Mouse (Mus musculus) urinary bladder, postnatal 4 days (tissue): ENCODE measurements around the gene Cul3.
"Not testable (repeated sequence)": the region's sequence is repeated elsewhere in the genome, so short reads cannot be mapped to it uniquely, and the experiment has no call there.

Experiments used
- DNase-seq, 2 experiments: peaks; one replicate each; pipeline ENCODE4 v3.0.0; 2021 to 2022; ENCODE audit warnings: low spot score in 2 of 2

Gene Cul3

GRCm38 (mm10) chr1:80340436-80341376 is at the start of gene Cul3:
Cul3 (minus strand) TSS chr1:80340480.
- peak; percentile 94 to 98 for DNase-seq

- no peak for DNase-seq
Observed at GRCm38 (mm10) chr1:80389518-80389917, 49.2 kb upstream of the Cul3 start.

- no peak for DNase-seq
Observed at GRCm38 (mm10) chr1:80383613-80384589, 43.6 kb upstream of the Cul3 start.

GRCm38 (mm10) chr1:80382928-80383327 is 42.6 kb upstream of the Cul3 start:
- DNase-seq = no peak

GRCm38 (mm10) chr1:80381302-80381701 is 41.0 kb upstream of the Cul3 start:
- no peak for DNase-seq

GRCm38 (mm10) chr1:80372010-80372409 is 31.7 kb upstream of the Cul3 start:
- no peak for DNase-seq

- DNase-seq = no peak
Observed at GRCm38 (mm10) chr1:80371189-80371889, 31.1 kb upstream of the Cul3 start.

GRCm38 (mm10) chr1:80363486-80363885 is 23.2 kb upstream of the Cul3 start:
- no peak for DNase-seq

GRCm38 (mm10) chr1:80362946-80363345 is 22.7 kb upstream of the Cul3 start:
- DNase-seq = no peak

GRCm38 (mm10) chr1:80362400-80362799 is 22.1 kb upstream of the Cul3 start:
- DNase-seq = no peak

GRCm38 (mm10) chr1:80361771-80362170 is 21.5 kb upstream of the Cul3 start:
- not testable (repeated sequence) for DNase-seq

GRCm38 (mm10) chr1:80360038-80360608 is 19.8 kb upstream of the Cul3 start:
- DNase-seq = no peak

- peak; percentile 65 to 67 for DNase-seq
Observed at GRCm38 (mm10) chr1:80340061-80340435, 232 bp downstream of the Cul3 start.

- DNase-seq = no peak
Observed at GRCm38 (mm10) chr1:80339425-80340021, 757 bp downstream of the Cul3 start.

GRCm38 (mm10) chr1:80338398-80338797 is 1.9 kb downstream of the Cul3 start:
- no peak for DNase-seq

- DNase-seq = no peak
Observed at GRCm38 (mm10) chr1:80335726-80336368, 4.4 kb downstream of the Cul3 start.

GRCm38 (mm10) chr1:80335118-80335517 is 5.2 kb downstream of the Cul3 start:
- no peak for DNase-seq

GRCm38 (mm10) chr1:80330970-80331369 is 9.3 kb downstream of the Cul3 start:
- DNase-seq = no peak

- no peak for DNase-seq
Observed at GRCm38 (mm10) chr1:80325761-80326160, 14.5 kb downstream of the Cul3 start.

GRCm38 (mm10) chr1:80324370-80324769 is 15.9 kb downstream of the Cul3 start:
- DNase-seq = no peak
